ENCODE assay signal across 8 mouse cellular contexts in the genomic region with DNA sequence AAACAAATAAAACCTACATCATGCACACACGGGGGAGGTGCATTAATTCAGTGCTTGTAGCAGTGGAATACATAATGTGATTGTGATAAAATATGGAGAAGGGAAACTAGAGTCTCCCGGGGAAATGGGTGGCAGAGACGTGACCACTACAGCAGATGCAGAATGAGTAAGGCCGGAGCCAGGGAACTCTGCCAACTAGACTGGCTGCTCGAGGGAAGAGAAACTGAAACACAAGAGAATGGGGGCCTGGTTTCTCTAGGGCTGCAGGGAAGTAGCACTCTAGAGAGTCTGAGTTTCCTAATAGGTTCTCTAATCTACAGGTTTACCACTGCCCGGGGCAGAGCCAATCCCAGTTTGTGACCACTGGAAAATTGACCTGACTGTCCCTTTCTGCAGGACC. TPM values are rescaled to one million over a fixed set of nuclear protein-coding genes. Genes with fewer than 3 reads are reported as not detected.
DNase-seq lines count a peak whose midpoint lies in the region; ATAC-seq lines count a peak whose summit lies in the region.

No protein-coding gene starts in this region.

- no peak overlapping the region for H3K9ac ChIP-seq in kidney, embryonic 14.5 days (ENCODE audit: low read depth, low read length)
- no peak overlapping the region for H3K9ac ChIP-seq in intestine, embryonic 14.5 days (ENCODE audit: low read length)

- intact Hi-C loops in left cerebral cortex, postnatal 25 days (cut with DNase I), result no loop called here

- no peak overlapping the region for H3K27ac ChIP-seq in kidney, embryonic 14.5 days (ENCODE audit: low read depth, low read length)
- no peak overlapping the region for H3K27ac ChIP-seq in intestine, embryonic 14.5 days (ENCODE audit: low read depth)

- no peak overlapping the region for H3K4me2 ChIP-seq in kidney, embryonic 14.5 days (replicated peaks; ENCODE audit: low read depth, low read length)
- no peak overlapping the region for H3K4me2 ChIP-seq in intestine, embryonic 14.5 days (ENCODE audit: low read length)

- no peaks in the 10 kb centered on the region for H3K36me3 ChIP-seq in kidney, embryonic 14.5 days (ENCODE audit: control insufficient read depth, insufficient read depth, low read length)
- H3K36me3 ChIP-seq in intestine, embryonic 14.5 days (ENCODE audit: control insufficient read depth, insufficient read depth, low read length), result no peaks in the 10 kb centered on the region

- no peak overlapping the region for H3K4me3 ChIP-seq in kidney, embryonic 14.5 days (ENCODE audit: low read length)
- H3K4me3 ChIP-seq in intestine, embryonic 14.5 days (ENCODE audit: low read depth, low read length), result no peak overlapping the region

- ATAC-seq in kidney, embryonic 14.5 days (ENCODE audit: low FRiP score, low TSS enrichment), result no peak
- ATAC-seq in intestine, embryonic 14.5 days (replicated peaks; ENCODE audit: low FRiP score, low TSS enrichment, low read depth), result no peak

- WGBS in kidney, embryonic 14.5 days, result 71% methylated on average over 6 of the region's 6 CpGs
- 62% methylated on average over 6 of the region's 6 CpGs for WGBS in intestine, embryonic 14.5 days

- H3K27me3 ChIP-seq in kidney, embryonic 14.5 days (ENCODE audit: control insufficient read depth, insufficient read depth, low read length), result no peaks in the 10 kb centered on the region
- H3K27me3 ChIP-seq in intestine, embryonic 14.5 days (replicated peaks; ENCODE audit: control insufficient read depth, insufficient read depth, low read length), result no peaks in the 10 kb centered on the region

- no peaks in the 10 kb centered on the region for H3K4me1 ChIP-seq in kidney, embryonic 14.5 days (ENCODE audit: control insufficient read depth, insufficient read depth, low read length)
- H3K4me1 ChIP-seq in intestine, embryonic 14.5 days (replicated peaks; ENCODE audit: control insufficient read depth, insufficient read depth, low read length), result no peaks in the 10 kb centered on the region

- peak; percentile 65 for DNase-seq in kidney, adult 11 months
- DNase-seq in adipocyte (ENCODE audit: low spot score), result peak; percentile 40
- peak; percentile 60 to 63 for DNase-seq in frontal cortex, postnatal 14 days (ENCODE audit: low spot score in 2 of 2)
- peak; percentile 48 for DNase-seq in intestine, embryonic 14.5 days (ENCODE audit: low spot score)
- DNase-seq in left cerebral cortex, postnatal 25 days (ENCODE audit: low spot score in 2 of 2), result peak; percentile 68 to 90
- peak; percentile 80 for DNase-seq in right cerebral cortex, postnatal 14 days
- DNase-seq in thymus, postnatal 14 days, result no peak

- no peaks in the 10 kb centered on the region for H3K9me3 ChIP-seq in kidney, embryonic 14.5 days (ENCODE audit: control insufficient read depth, low read length)
- H3K9me3 ChIP-seq in intestine, embryonic 14.5 days (ENCODE audit: control insufficient read depth, low read length), result no peaks in the 10 kb centered on the region

RNA-seq across cellular contexts. Expression of gene 2610301B20Rik, which starts 48.9 kb away (rescaled TPM):
- polyA plus RNA-seq in kidney, embryonic 14.5 days (2014; fragmentation: Nextera tagmentation; extraction: Ambion mirVana), result 29.9 and 30.1 TPM in 2 replicates
- 26.9 and 29.0 TPM in 2 replicates for polyA plus RNA-seq in intestine, embryonic 14.5 days (2014; fragmentation: Nextera tagmentation; extraction: Ambion mirVana)
- 10 to 100 TPM; 32.6 to 34.3 TPM for total RNA-seq in left cerebral cortex, postnatal 25 days (2021)
